Mouse (Mus musculus) CH12.LX (cell line): ENCODE data around the gene Ythdf1. TPM values are rescaled to one million over a fixed set of nuclear protein-coding genes. Genes with fewer than 3 reads are reported as not detected.
A peak's percentile ranks its signal among the peaks of the same experiment; 100 is the strongest.

Source experiments
- DNase-seq: peaks from one replicate; pipeline ENCODE4 v3.0.0-alpha.2; 2013; ENCODE audit errors: extremely low read depth
- H3K27ac ChIP-seq: 2 replicates; pipeline ENCODE4 v1.5.1; 2012; ENCODE audit warnings: low read depth, mild to moderate bottlenecking, control low read depth, moderate library complexity; ENCODE audit not compliant: insufficient read depth
- H3K27me3 ChIP-seq: replicated peaks from 2 replicates; pipeline ENCODE3; 2012; ENCODE audit warnings: inconsistent platforms
- H3K36me3 ChIP-seq, 2 experiments: replicated peaks in 1 of 2; 2 replicates each; pipeline versions ENCODE3 to v1.6.1; 2012; ENCODE audit warnings: inconsistent platforms in 1 of 2, low read length in 1 of 2, mild to moderate bottlenecking in 1 of 2, mixed read lengths in 1 of 2, moderate library complexity in 1 of 2; ENCODE audit not compliant: control insufficient read depth in 1 of 2, insufficient read depth in 1 of 2
- H3K4me1 ChIP-seq, 2 experiments: 2 replicates each; pipeline ENCODE4 v1.6.1; 2012; ENCODE audit warnings: inconsistent platforms in 1 of 2, moderate library complexity in 1 of 2; ENCODE audit not compliant: insufficient read depth in 2 of 2, control insufficient read depth in 1 of 2
- H3K4me2 ChIP-seq: 2 replicates; pipeline ENCODE4 v1.6.1; 2012; ENCODE audit warnings: low read depth, mild to moderate bottlenecking, control low read depth; ENCODE audit not compliant: poor library complexity, insufficient read depth, severe bottlenecking
- H3K4me3 ChIP-seq, 3 experiments: fragments of 150-350 bp in 1 of 3; sonication (generic) in 1 of 3; replicated peaks in 1 of 3; 2 replicates each; pipeline versions ENCODE3 to v1.5.1; 2011 to 2012; ENCODE audit warnings: low read depth in 2 of 3, low read length in 2 of 3, mild to moderate bottlenecking in 2 of 3, moderate library complexity in 2 of 3, control low read depth in 1 of 3, improper control_type of control experiment in 1 of 3, inconsistent platforms in 1 of 3, mixed read lengths in 1 of 3; ENCODE audit not compliant: poor library complexity in 1 of 3
- H3K79me2 ChIP-seq: replicated peaks from 2 replicates; pipeline ENCODE4 v1.6.1; 2012; ENCODE audit warnings: mild to moderate bottlenecking, moderate library complexity; ENCODE audit not compliant: control insufficient read depth, poor library complexity, insufficient read depth, severe bottlenecking; ENCODE audit errors: extremely low read depth
- H3K9ac ChIP-seq: 2 replicates; pipeline ENCODE4 v1.6.1; 2012; ENCODE audit warnings: low read depth, mild to moderate bottlenecking, control low read depth, moderate library complexity; ENCODE audit not compliant: insufficient read depth
- H3K9me3 ChIP-seq: replicated peaks from 2 replicates; pipeline ENCODE3; 2012; ENCODE audit warnings: low read length, inconsistent platforms, mixed read lengths
- BHLHE40 ChIP-seq: IDR thresholded peaks from 2 replicates; pipeline ENCODE4 v1.6.1; 2011; ENCODE audit warnings: mild to moderate bottlenecking, low read depth, low read length, improper control_type of control experiment
- CTCF ChIP-seq, 2 experiments: IDR thresholded peaks in 1 of 2; conservative IDR thresholded peaks in 1 of 2; 2 replicates each; pipeline ENCODE4 v1.5.1; 2011 to 2012; ENCODE audit warnings: low read depth in 2 of 2, low read length in 2 of 2, improper control_type of control experiment in 1 of 2, inconsistent platforms in 1 of 2, mild to moderate bottlenecking in 1 of 2, moderate library complexity in 1 of 2
- EP300 ChIP-seq: IDR thresholded peaks from 2 replicates; pipeline ENCODE4 v1.6.1; 2011; ENCODE audit warnings: low read length, improper control_type of control experiment
- IRF4 ChIP-seq: IDR thresholded peaks from 2 replicates; pipeline ENCODE4 v1.6.1; 2014; ENCODE audit warnings: low read depth, mild to moderate bottlenecking, inconsistent platforms, low read length, improper control_type of control experiment
- MXI1 ChIP-seq: IDR thresholded peaks from 2 replicates; pipeline ENCODE4 v1.6.1; 2011; ENCODE audit warnings: mild to moderate bottlenecking, low read depth, low read length, improper control_type of control experiment
- MYC ChIP-seq: IDR thresholded peaks from 2 replicates; pipeline ENCODE4 v1.6.1; 2011; ENCODE audit warnings: low read depth, mild to moderate bottlenecking, improper control_type of control experiment, low read length
- POLR2AphosphoS2 ChIP-seq: IDR thresholded peaks from 2 replicates; pipeline ENCODE4 v1.6.1; 2011; ENCODE audit warnings: low read depth, low read length, improper control_type of control experiment
- RAD21 ChIP-seq: IDR thresholded peaks from 2 replicates; pipeline ENCODE4 v1.6.1; 2011; ENCODE audit warnings: low read depth, mild to moderate bottlenecking, low read length, improper control_type of control experiment, moderate library complexity
- SMC3 ChIP-seq: IDR thresholded peaks from 2 replicates; pipeline ENCODE4 v1.6.1; 2011; ENCODE audit warnings: low read depth, low read length, improper control_type of control experiment
- TBP ChIP-seq: conservative IDR thresholded peaks from 2 replicates; pipeline ENCODE4 v1.6.1; 2011; ENCODE audit warnings: low read depth, low read length, improper control_type of control experiment
- TCF12 ChIP-seq: IDR thresholded peaks from 2 replicates; pipeline ENCODE4 v1.6.1; 2014; ENCODE audit warnings: low read depth, mild to moderate bottlenecking, inconsistent platforms, low read length, improper control_type of control experiment
- UBTF ChIP-seq: IDR thresholded peaks from 2 replicates; pipeline ENCODE4 v1.6.1; 2012; ENCODE audit warnings: low read depth, mild to moderate bottlenecking, inconsistent platforms, low read length, improper control_type of control experiment, moderate library complexity
- USF1 ChIP-seq: IDR thresholded peaks from 2 replicates; pipeline ENCODE4 v1.6.1; 2014; ENCODE audit warnings: low read depth, mild to moderate bottlenecking, inconsistent platforms, low read length, improper control_type of control experiment
- ZC3H11A ChIP-seq: IDR thresholded peaks from 2 replicates; pipeline ENCODE4 v1.6.1; 2012; ENCODE audit warnings: low read depth, mild to moderate bottlenecking, inconsistent platforms, low read length, improper control_type of control experiment
- dilution Hi-C: fragments of 300-500 bp; cut with MboI; formaldehyde crosslinking; loops from 2 replicates; pipeline ENCODE4 v1.14.3; 2020; ENCODE audit warnings: low sequenced_read_pairs; ENCODE audit not compliant: extremely low pct_unique_long_range_greater_than_20kb, extremely low pct_ligation_motif_present
- in situ Hi-C: fragments of 300-500 bp; cut with MboI; formaldehyde crosslinking; loops from 3 replicates; pipeline ENCODE4 v1.14.3; 2019; ENCODE audit warnings: low sequenced_read_pairs, low pct_ligation_motif_present, low pct_unique_long_range_greater_than_20kb, mixed read lengths
- polyA plus RNA-seq: library from polyadenylated mRNA; unstranded; fragments of >175 nt; gene quantifications from 2 replicates; pipeline ENCODE4 v1.2.1, GENCODE M21; 2012; ENCODE audit warnings: low read depth; ENCODE audit not compliant: insufficient read length
- total RNA-seq, 2 experiments: library from RNA; depleted of rRNA; stranded (reverse); fragments of 300-350 nt in 1 of 2; fragments of >200 nt in 1 of 2; gene quantifications; 2 replicates each; pipeline ENCODE4 v1.2.3; 2012 to 2014

Ythdf1 gene
- total and polyA plus RNA-seq, 3 experiments = 27.5 to 67.0 (median 42.5) TPM

DNA sequence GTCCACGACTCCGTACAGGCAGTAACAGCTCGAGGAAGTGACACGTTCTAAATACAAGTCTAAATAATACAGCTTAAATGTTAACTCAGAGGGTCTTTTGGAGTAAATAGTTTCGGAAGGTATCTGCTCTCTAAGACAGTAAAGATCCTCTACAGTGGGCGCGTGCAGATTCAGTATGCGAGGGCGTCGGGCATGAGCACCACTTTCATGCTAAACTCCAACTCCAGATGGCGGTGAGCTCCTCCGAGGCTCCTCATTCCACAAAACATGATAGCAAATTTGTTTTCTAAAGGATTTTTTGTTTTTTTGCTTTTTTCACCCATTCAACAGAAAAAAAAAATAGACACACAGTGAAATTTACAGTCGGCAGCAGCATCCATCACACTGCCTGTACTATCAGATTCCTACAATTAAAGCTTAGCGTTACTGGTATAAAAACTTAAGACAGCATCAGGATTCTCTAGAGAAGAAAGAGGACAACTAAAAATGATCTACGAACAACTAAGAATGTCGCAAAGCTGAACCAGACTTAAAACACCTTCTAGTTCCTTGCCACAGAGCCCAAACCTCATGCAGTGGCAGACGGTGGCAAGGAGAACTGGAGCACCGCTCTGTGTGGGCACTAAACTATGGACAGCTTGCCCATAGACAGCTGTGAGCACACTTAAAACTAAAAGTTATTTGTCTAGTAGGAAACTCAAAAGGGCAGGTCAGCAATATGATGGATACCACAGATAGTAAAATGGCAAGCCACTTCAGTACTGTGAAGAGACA lies 16.1 kb downstream of the Ythdf1 start:
- Histone ChIP-seq H3K9me3 (no peaks in the 10 kb centered on the region), H3K4me3 (no peak overlapping the region), H3K36me3 (peaks cover 24 to 58% of the 10 kb centered on the region in 2 experiments), H3K27me3 (no peaks in the 10 kb centered on the region), H3K27ac (no peak overlapping the region), H3K9ac (no peak overlapping the region), H3K4me1 (peaks cover 0 to 9% of the 10 kb centered on the region in 2 experiments; a peak in 1 of 4 replicates), H3K4me2 (no peak overlapping the region), H3K79me2 (peaks cover 12% of the 10 kb centered on the region)
- dilution Hi-C loops = no loop called here
- in situ Hi-C loops = no loop called here
- TF ChIP-seq TCF12 = no peak
- TF ChIP-seq MYC = no peak
- no peak for DNase-seq

GRCm38 (mm10) chr2:180902086-180902485 lies 18.7 kb downstream of the Ythdf1 start:
- peak; percentile 48 for DNase-seq
- H3K9me3 ChIP-seq = no peaks in the 10 kb centered on the region
- H3K27me3 ChIP-seq = peaks cover 10% of the 10 kb centered on the region
- TF ChIP-seq TBP (no peak), ZC3H11A (no peak), UBTF (no peak), IRF4 (no peak), BHLHE40 (no peak), MYC (peak; percentile 89), CTCF (conservative IDR thresholded peaks at IDR 0.05 in 1 of 2, IDR thresholded peaks at IDR 0.05 in 1 of 2; ENCODE audit: low read depth in 2 of 2, low read length in 2 of 2) (peak; percentile 23 to 75; a peak in 3 of 4 replicates), POLR2AphosphoS2 (0 out of 2 replicates have a peak, but pooled peaks have one; percentile 5), EP300 (no peak), USF1 (no peak), RAD21 (peak; percentile 45), MXI1 (no peak), SMC3 (peak; percentile 28)
- TF ChIP-seq, all 38 proteins: peak for 5
- Histone ChIP-seq H3K79me2 (peaks cover 4% of the 10 kb centered on the region; the same call in 1 of the 2 replicates), H3K9ac (no peak overlapping the region), H3K36me3 (peaks cover 24 to 40% of the 10 kb centered on the region in 2 experiments), H3K4me1 (no peaks in the 10 kb centered on the region; a peak in 1 of 4 replicates), H3K4me2 (no peak overlapping the region), H3K27ac (no peak overlapping the region), H3K4me3 (no peak overlapping the region)
- in situ Hi-C loops = no loop called here
- dilution Hi-C loops = no loop called here
